Comparison of ENCODE assay signal across 21 mouse cellular contexts in genomic region chr3:129298606-129299005, GRCm38 (mm10). TPM values are rescaled to one million over a fixed set of nuclear protein-coding genes. Genes with fewer than 3 reads are reported as not detected.
"Had no signal": no experiment of that assay in that cellular context is flagged by ENCODE, and none has a peak within 500 bp of the region (broad histone marks: within the 10 kb centered on the region; RNA-seq: fewer than 3 reads in every experiment).

No protein-coding gene starts in this region.

- H3K27me3 ChIP-seq: midbrain, embryonic 12.5 days; neural tube, embryonic 13.5 days; neural tube, embryonic 15.5 days; stomach, embryonic 15.5 days had no signal

- H3K9me3 ChIP-seq: midbrain, embryonic 10.5 days; midbrain, embryonic 12.5 days; neural tube, embryonic 13.5 days; neural tube, embryonic 15.5 days; stomach, embryonic 15.5 days had no signal

- H3K9ac ChIP-seq: lung, embryonic 14.5 days; midbrain, embryonic 12.5 days; neural tube, embryonic 13.5 days; neural tube, embryonic 15.5 days; stomach, embryonic 15.5 days had no signal

- DNase-seq: lung, adult 18-20 months; lung, embryonic 14.5 days; lung, postnatal 10 days; lung, postnatal 4 days; midbrain, embryonic 14.5 days; retina, postnatal 1 day; right cerebral cortex, adult 18-20 months; right cerebral cortex, postnatal 25 days; right cerebral cortex, postnatal 4 days; thymus, adult 2 months; thymus, postnatal 25 days; thymus, postnatal 4 days had no signal

- H3K27ac ChIP-seq: midbrain, embryonic 10.5 days; midbrain, embryonic 12.5 days; neural tube, embryonic 13.5 days; neural tube, embryonic 15.5 days; stomach, embryonic 15.5 days; stomach, postnatal 0 days had no signal

- H3K4me1 ChIP-seq: midbrain, embryonic 12.5 days; neural tube, embryonic 13.5 days; neural tube, embryonic 15.5 days; stomach, embryonic 15.5 days had no signal

- H3K36me3 ChIP-seq: midbrain, embryonic 10.5 days; midbrain, embryonic 12.5 days; neural tube, embryonic 13.5 days; neural tube, embryonic 15.5 days; stomach, embryonic 15.5 days had no signal

- ATAC-seq: midbrain, embryonic 16.5 days had no signal

- H3K4me2 ChIP-seq: lung, embryonic 14.5 days; midbrain, embryonic 12.5 days; neural tube, embryonic 13.5 days; neural tube, embryonic 15.5 days; stomach, embryonic 15.5 days had no signal

- H3K4me3 ChIP-seq: midbrain, embryonic 10.5 days; midbrain, embryonic 12.5 days; myocyte; neural tube, embryonic 13.5 days; neural tube, embryonic 15.5 days; stomach, embryonic 15.5 days had no signal

RNA-seq across cellular contexts. Expression of gene Enpep, which starts 33.9 kb away (rescaled TPM):
- total RNA-seq: megakaryocyte, adult 5-6 weeks had no signal
